Mouse (Mus musculus) common myeloid progenitor, adult 5-6 weeks (primary cell): Measurements from ENCODE around the gene Gm8947. TPM values are rescaled to one million over a fixed set of nuclear protein-coding genes. Genes with fewer than 3 reads are reported as not detected.
A peak's percentile ranks its signal among the peaks of the same experiment; 100 is the strongest.
"Not testable (repeated sequence)": the region's sequence is repeated elsewhere in the genome, so short reads cannot be mapped to it uniquely, and the experiment has no call there.

Experiments used
- ATAC-seq: replicated peaks from 2 replicates; pipeline ENCODE4 v1.8.0; 2016; ENCODE audit warnings: low read depth, mild to moderate bottlenecking, moderate TSS enrichment, inconsistent platforms; ENCODE audit not compliant: poor library complexity, severe bottlenecking
- total RNA-seq: library from RNA; stranded (forward); fragments of 200-1000, 187-1606 nt; gene quantifications from 2 replicates; pipeline ENCODE4 v1.2.3, GENCODE M21; 2017

Gene Gm8947
- total RNA-seq, 1 experiment from 2014 or later, result not detected

DNA sequence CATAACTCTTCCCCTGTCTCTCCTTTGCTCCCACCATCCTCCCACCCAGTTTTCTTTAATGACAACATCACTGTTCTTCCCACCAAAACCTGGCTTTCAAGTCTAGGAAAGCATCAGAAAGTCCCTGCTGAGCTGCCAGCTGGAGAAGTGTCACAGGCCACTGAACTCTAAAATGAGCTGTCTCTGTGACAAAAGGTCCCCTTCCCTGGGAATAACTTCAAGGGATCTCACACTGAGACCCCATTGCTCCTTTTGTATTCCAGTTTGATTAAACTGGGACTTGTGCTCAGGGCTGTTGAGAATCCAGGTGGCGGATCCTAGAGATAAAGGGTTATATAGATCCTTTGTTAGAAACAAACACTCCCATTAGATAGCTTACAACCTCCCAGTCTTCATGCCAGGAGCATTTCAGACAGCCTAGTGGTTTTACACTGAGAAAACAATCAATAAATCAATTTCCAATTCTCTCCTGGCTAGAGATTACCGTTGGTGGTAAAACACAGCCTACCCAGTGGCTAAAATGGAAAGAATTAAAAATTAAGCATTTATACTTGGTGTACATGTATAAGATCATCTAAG is 13.6 kb upstream of the Gm8947 start:
- no peak for ATAC-seq

DNA sequence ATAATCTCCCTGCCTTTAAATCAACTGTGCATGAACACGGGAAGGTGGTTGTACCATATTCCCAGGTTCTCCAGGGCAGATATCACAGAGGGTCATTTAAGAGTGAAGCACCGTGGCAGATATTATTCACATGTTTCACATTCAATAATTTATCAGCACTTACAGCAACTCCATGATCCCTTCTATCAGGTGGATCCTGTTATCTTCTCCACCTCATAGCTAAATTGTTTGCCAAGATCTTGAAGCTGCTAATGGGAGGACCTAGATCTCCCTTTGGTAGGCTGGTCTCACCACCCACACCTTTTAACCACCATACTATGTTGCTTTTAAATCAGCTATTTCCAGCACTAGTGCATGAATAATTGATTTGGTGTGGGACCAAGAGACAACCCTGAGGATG is 12.0 kb upstream of the Gm8947 start:
- ATAC-seq, result no peak

DNA sequence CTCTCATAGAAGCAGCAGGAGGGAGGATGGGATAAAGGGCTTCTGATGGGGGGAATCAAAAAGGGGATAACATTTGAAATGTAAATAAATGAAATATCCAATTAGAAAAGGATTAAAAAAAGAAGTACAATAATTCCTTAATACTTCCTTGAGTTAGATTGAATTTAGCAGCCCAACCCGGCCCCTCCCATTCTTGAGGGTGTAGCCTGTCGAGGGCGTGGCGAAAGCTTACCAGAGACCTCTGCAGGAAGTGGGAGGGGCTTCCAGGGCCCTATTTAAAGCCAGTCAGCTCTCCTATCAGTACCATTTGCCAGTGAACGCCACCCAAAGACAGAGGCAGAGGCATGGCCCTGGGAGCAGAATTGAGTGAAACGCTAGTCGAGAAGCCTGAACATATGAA is 9.9 kb upstream of the Gm8947 start, which contains the start of gene Gm47985:
Gm47985 (plus strand) TSS at position 272 of the 400 bp plus-strand sequence.
- ATAC-seq, result not testable (repeated sequence)

DNA sequence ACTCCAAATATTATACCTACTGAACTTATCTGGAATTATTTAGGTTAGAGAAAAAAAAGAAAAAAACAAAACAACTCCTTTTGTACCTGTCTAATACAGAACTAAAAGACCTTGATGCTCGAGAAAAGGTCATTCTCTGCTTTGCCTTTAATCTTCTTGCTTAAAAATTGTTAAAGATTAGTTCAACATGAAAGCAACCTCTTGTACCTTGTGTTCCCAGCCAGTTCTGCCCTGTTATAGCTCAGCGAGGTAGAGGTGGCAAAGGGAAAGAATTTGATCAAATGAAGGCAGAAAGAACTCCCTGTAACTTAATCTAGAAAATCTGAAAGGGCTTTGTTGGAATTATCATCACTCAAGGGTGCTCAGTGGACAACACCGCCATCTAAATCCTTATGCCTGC is 6.0 kb upstream of the Gm8947 start:
- ATAC-seq, result not testable (repeated sequence)

DNA sequence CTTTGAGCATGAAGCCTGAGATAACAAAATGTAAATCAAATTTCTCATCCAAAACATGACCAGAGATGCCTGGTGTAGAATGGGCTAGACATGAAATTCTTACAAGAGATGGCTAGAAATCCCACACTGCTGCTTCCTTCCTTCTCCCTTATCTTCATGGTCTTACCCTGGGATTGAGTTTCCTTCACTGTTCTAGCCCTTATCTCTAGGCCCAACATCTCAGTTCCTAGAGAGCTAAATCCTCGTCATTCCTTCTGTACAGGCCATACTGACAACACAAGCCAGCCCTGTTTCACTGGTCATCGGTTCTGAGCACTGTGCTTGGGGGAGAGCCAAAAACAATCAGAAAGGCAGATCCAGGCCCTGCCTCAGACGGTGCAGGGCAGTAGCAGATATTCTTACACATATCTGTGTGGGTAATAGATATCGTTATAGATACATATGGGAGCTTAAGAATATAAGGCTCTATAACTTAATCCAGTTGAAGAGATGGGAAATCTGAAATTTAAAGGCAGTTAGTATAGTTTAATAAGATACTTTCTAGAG is 5.2 kb upstream of the Gm8947 start:
- ATAC-seq, result not testable (repeated sequence)

DNA sequence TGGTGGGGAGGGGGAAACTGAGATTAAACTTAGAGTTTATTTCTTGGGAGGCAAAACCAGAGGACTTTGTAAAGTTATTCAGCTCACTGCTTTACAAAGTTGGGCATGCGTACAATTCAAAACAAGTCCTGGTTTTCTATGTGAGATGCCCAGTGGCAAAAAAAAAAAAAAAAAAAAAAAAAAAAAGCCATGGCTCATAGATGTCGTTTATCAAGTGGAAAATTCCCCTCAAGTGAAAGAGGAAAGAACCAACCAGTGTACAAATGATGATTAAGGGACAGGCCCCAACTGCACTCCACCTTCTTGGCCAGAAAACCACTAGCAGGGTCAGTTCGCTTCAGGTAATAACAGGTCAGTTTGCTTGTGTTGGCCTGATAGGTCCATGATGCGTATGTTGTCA is 3.7 kb upstream of the Gm8947 start:
- ATAC-seq, result no peak

DNA sequence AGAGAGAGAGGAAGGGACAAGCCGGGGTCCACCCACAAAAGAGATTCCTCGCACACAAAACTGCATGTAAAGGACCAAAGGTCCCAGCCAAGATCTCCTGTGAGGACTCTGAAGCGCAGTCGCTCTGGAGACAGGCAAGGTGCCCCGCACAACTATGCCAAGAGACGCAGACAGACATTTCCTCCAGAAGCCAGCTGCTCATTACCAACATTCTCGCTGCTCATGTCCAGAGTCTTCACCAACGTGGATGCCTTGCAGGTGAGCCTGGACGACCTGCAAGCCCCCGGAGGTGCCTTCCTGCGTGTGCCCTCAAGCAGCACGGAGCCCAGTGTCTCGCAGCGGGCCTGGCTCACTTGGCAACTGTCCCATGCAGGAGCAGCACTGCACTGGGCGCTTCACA is 563 bp downstream of the Gm8947 start:
- ATAC-seq, result not testable (repeated sequence)

DNA sequence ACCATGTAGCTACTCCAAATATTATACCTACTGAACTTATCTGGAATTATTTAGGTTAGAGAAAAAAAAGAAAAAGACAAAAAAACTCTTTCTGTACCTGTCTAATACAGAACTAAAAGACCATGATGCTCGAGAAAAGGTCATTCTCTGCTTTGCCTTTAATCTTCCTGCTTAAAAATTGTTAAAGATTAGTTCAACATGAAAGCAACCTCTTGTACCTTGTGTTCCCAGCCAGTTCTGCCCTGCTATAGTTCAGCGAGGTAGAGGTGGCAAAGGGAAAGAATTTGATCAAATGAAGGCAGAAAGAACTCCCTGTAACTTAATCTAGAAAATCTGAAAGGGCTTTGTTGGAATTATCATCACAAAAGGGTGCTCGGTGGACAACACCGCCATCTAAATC is 3.8 kb downstream of the Gm8947 start:
- ATAC-seq, result not testable (repeated sequence)

DNA sequence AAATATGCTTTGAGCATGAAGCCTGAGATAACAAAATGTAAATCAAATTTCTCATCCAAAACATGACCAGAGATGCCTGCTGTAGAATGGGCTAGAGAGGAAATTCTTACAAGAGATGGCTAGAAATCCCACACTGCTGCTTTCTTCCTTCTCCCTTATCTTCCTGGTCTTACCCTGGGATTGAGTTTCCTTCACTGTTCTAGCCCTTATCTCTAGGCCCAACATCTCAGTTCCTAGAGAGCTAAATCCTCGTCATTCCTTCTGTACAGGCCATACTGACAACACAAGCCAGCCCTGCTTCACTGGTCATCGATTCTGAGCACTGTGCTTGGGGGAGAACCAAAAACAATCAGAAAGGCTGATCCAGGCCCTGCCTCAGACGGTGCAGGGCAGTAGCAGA is 4.5 kb downstream of the Gm8947 start:
- 0 out of 2 replicates have a peak, but pooled peaks have one; percentile 18 for ATAC-seq

DNA sequence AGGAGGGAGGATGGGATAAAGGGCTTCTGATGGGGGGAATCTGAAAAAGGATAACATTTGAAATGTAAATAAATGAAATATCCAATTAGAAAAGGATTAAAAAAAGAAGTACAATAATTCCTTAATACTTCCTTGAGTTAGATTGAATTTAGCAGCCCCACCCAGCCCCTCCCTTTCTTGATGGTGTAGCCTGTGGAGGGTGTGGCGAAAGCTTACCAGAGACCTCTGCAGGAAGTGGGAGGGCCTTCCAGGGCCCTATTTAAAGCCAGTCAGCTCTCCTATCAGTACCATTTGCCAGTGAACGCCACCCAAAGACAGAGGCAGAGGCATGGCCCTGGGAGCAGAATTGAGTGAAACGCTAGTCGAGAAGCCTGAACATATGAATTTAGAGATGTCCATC is 5.9 kb downstream of the Gm8947 start, which contains the start of gene Gm47995:
Gm47995 (plus strand) TSS at position 329 of the 400 bp plus-strand sequence.
- ATAC-seq, result not testable (repeated sequence)

DNA sequence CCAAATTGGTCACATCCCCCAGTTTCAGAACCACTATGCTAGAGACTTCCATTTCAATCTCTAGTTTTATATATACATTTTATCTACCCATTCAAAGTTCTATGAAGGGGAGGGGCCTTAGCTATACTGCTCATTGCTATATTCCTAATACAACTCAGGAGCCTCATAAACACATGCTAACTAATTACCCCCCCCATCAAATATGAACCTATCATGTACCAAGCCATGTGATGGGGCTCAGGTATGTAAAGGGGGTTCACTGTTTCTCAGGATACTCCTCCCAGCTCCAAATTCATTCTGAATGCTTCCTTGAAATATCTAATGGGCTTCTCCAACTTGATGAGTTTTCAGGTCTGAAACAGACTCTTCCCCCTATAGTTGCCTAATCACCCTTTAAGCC is 8.4 kb downstream of the Gm8947 start:
- not testable (repeated sequence) for ATAC-seq

DNA sequence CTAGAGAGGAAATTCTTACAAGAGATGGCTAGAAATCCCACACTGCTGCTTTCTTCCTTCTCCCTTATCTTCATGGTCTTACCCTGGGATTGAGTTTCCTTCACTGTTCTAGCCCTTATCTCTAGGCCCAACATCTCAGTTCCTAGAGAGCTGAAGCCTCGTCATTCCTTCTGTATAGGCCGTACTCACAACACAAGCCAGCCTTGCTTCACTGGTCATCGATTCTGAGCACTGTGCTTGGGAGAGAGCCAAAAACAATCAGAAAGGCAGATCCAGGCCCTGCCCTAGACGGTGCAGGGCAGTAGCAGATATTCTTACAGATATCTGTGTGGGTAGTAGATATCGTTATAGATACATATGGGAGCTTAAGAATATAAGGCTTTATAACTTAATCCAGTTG is 10.6 kb downstream of the Gm8947 start:
- ATAC-seq, result peak; percentile 46; the same call in 1 of the 2 replicates

DNA sequence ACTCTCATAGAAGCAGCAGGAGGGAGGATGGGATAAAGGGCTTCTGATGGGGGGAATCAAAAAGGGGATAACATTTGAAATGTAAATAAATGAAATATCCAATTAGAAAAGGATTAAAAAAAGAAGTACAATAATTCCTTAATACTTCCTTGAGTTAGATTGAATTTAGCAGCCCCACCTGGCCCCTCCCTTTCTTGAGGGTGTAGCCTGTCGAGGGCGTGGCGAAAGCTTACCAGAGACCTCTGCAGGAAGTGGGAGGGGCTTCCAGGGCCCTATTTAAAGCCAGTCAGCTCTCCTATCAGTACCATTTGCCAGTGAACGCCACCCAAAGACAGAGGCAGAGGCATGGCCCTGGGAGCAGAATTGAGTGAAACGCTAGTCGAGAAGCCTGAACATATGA is 11.6 kb downstream of the Gm8947 start, which contains the start of gene 3110040M04Rik:
3110040M04Rik (plus strand) TSS at position 304 of the 400 bp plus-strand sequence.
- ATAC-seq, result not testable (repeated sequence)

DNA sequence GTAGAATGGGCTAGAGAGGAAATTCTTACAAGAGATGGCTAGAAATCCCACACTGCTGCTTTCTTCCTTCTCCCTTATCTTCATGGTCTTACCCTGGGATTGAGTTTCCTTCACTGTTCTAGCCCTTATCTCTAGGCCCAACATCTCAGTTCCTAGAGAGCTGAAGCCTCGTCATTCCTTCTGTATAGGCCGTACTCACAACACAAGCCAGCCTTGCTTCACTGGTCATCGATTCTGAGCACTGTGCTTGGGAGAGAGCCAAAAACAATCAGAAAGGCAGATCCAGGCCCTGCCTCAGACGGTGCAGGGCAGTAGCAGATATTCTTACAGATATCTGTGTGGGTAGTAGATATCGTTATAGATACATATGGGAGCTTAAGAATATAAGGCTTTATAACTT is 16.3 kb downstream of the Gm8947 start:
- ATAC-seq, result peak; percentile 57

DNA sequence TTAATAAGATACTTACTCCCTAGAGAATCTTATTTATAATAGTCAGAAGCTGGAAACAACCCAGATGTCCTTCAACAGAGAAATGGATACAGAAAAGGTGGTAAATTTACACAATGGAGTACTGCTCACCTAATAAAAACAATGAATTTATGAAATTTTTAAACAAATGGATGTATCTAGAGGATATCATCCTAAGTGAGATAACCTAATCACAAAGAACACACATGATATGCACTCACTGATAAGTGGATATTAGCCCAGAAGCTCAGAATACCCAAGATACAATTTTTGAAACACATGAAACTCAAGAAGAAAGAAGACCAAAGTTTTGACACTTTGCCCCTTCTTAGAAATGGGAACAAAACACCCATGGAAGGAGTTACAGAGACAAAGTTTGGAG is 16.8 kb downstream of the Gm8947 start:
- not testable (repeated sequence) for ATAC-seq

DNA sequence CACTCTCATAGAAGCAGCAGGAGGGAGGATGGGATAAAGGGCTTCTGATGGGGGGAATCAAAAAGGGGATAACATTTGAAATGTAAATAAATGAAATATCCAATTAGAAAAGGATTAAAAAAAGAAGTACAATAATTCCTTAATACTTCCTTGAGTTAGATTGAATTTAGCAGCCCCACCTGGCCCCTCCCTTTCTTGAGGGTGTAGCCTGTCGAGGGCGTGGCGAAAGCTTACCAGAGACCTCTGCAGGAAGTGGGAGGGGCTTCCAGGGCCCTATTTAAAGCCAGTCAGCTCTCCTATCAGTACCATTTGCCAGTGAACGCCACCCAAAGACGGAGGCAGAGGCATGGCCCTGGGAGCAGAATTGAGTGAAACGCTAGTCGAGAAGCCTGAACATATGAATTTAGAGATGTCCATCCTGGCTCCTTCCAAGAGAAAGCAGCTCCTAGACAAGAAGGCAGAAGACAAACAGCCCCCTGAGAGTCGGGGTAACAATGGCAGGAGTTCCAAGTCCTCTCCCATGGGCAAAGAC is 17.7 kb downstream of the Gm8947 start, which contains the start of gene Gm47996:
Gm47996 (plus strand) TSS at position 308 of the 532 bp plus-strand sequence.
- not testable (repeated sequence) for ATAC-seq

DNA sequence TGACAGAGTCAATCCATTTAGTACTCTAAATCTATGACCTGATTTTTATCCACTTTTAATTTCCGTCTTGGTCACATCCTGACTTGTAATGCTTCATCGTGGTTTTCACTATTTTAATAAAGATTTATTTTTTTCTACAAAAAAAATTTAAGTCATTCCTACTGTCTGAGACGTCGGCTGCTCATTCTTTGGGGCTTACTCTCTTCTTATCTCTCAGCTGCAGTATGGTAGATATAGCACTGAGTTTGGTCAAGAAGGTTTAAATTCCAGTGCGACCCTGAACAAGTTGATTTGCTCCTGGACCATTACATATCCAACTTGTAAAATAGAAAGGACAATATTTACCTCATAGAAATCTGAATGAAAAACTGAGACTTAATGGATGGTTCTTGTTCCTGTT is 19.5 kb downstream of the Gm8947 start:
- not testable (repeated sequence) for ATAC-seq

DNA sequence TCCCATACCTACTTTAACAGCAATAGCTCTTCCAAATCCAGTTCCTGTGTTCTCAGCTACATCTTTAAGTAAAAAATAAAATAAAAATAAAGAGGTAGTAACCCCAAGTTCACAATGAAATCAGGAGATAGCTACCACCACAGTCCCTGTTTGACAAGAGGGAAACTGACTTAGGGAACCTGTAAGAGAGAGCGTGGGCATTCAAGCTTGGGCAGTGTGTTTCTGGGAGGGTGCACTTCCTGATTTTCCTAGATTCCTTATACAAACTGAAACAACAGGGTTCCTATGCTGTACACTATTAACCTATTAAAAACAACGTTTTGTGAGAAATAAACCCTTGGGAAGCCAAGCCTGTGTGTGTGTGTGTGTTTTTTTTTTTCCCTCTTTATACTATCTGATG is 22.7 kb downstream of the Gm8947 start:
- ATAC-seq, result peak; percentile 60

DNA sequence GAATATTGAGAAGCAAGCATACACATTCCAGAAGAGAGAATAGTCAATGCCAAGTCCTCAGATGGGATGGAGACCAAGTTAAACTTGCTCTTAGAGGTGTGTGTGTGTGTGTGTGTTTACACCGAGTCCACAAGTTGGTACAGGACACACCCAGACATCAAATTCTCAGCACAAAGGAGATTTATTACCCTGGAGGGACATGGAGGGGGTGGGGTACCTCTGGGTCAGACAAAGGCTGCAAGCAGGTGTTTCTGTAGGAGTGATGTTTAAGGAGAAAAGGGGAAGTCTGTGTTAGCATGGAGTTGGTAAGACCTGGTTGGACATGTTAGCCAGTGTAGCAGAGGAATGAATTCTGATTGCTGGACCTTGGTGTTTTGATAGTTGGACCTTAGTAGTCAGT is 23.8 kb downstream of the Gm8947 start:
- no peak for ATAC-seq

DNA sequence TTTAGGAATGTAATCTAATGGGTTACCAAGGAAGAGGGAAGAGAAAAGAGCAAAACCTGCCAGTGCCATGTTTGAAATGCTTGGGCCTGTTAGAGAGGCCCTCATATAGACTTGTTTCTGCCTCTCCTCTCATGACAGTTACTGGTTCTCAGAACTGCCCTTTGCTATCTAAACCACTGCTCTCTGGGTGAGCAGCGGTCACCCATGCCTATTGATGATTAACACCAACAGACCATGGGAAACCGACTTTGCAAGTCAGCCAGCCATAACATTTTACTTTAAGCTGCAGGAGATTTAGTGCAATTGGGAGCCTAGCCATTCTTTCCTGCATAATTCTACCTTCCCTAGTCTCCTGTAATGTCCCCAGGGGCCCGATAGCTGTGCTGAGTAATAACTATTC is 24.2 kb downstream of the Gm8947 start:
- no peak for ATAC-seq

DNA sequence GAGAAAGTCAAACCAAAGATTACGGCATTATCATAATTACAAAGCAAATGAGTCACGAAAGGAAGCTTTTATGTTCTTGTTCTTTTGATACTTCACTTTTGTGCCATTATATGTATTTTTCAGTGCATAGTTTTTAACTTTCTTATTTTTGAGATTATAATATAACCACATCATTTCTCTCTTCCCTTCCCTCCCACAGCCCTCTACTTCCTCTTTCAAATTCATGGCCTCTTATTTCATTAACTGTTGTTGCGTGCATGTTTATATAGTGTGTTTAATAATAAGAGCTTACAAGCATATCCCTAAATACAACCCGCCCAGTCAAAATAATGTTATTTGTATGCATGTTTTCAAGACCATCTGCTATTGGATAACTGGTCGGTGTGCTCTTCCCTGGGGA is 26.9 kb downstream of the Gm8947 start:
- peak; percentile 57; the same call in 1 of the 2 replicates for ATAC-seq
